Mouse (Mus musculus) frontal cortex, postnatal 36 days (tissue): Measurements from ENCODE around the gene Nkapl.

ENCODE experiments used
- DNase-seq, 2 experiments: peaks; one replicate each; pipeline ENCODE4 v3.0.0; 2022; ENCODE audit warnings: low spot score in 2 of 2

The Nkapl gene

GRCm38 (mm10) chr13:21435476-21435875, 32.8 kb downstream of the Nkapl start:
- DNase-seq = no peak

GRCm38 (mm10) chr13:21427631-21428030, 40.7 kb downstream of the Nkapl start:
- DNase-seq = no peak

GRCm38 (mm10) chr13:21423301-21423700, 45.0 kb downstream of the Nkapl start:
- DNase-seq = no peak

DNA sequence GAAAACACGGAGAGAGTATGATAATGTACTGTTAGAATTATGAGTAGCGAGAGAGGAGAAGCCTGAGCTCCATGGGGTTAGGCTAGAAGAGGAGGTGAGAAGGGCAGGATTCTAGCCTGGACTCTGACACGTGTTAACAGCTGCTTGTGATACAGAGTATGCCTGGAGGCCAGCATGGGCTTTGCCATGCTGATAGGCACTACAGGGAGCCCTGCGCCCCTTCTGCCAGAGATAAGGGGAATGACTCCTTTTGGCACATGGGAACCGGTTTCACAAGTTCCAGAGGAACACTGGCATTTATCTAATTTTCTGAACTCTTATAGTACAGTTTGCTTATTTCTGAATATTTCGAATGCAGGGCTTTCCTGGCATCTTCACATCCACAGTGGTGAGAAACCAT, 49.4 kb downstream of the Nkapl start:
- DNase-seq = no peak

- peak in 1 of 2 experiments; percentile 11 for DNase-seq
These were observed 50.9 kb downstream of the Nkapl start for GRCm38 (mm10) chr13:21417298-21418010.
